Mouse (Mus musculus) lung, adult 2 months (tissue): ENCODE data around the gene Fads6. TPM values are rescaled to one million over a fixed set of nuclear protein-coding genes. Genes with fewer than 3 reads are reported as not detected.

ENCODE experiments used
- DNase-seq: peaks from one replicate; pipeline ENCODE4 v3.0.0; 2022
- H3K4me1 ChIP-seq: fragments of 200-500 bp; 2 replicates; pipeline ENCODE4 v1.6.1; 2011; ENCODE audit warnings: low read length; ENCODE audit not compliant: control insufficient read depth, insufficient read depth
- H3K4me3 ChIP-seq: fragments of 200-500 bp; replicated peaks from 2 replicates; pipeline ENCODE3; 2011; ENCODE audit warnings: low read depth, mild to moderate bottlenecking, control low read depth, low read length; ENCODE audit errors: extremely low read depth
- CTCF ChIP-seq: fragments of 200-500 bp; IDR thresholded peaks from 2 replicates; pipeline ENCODE4 v1.5.1; 2011; ENCODE audit warnings: mild to moderate bottlenecking, low read length, control low read depth; ENCODE audit not compliant: insufficient read depth
- POLR2A ChIP-seq: fragments of 200-500 bp; IDR thresholded peaks from 2 replicates; pipeline ENCODE4 v1.6.1; 2011; ENCODE audit warnings: low read depth, mild to moderate bottlenecking, control low read depth, low read length, borderline replicate concordance; ENCODE audit errors: extremely low read depth
- WGBS: fragments of 180-500 bp; shearing (Covaris S2); methylation state at CpG from one replicate; pipeline ENCODE4 v1.1.7; 2018; 5-methylcytosine and 5-hydroxymethylcytosine counted together
- polyA plus RNA-seq: library from polyadenylated mRNA; depleted of rRNA; stranded (reverse); fragments of >200 nt; gene quantifications from 2 replicates; pipeline ENCODE4 v1.2.3, GENCODE M21; 2012; rRNA removed

Gene Fads6
- polyA plus RNA-seq, 1 experiment, result 3.8 TPM

DNA sequence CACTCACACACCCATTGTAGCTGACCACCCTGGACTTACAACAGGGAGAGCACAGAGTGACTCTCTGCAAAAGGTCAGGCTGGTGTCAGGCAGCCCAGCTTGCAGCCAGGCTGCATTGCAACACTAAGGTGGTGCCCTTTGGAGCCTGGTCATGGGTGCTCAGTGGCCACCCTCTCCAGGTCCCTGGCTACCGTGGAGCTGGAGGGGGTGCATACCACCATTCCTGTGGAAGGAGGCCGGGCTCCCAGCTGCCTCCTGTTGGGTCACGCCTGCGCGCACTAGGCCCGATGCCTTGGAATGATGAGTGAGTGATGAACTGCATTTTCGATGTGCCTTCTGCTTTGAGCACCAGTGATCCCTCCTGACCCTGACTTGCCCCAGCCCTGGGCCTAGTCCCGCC is 52.6 kb downstream of the Fads6 start:
- H3K4me3 ChIP-seq, result no peak overlapping the region
- WGBS, result 70% methylated on average over 8 of the region's 8 CpGs
- no peak for DNase-seq
- TF ChIP-seq POLR2A (no peak), CTCF (no peak)
- H3K4me1 ChIP-seq, result no peaks in the 10 kb centered on the region

DNA sequence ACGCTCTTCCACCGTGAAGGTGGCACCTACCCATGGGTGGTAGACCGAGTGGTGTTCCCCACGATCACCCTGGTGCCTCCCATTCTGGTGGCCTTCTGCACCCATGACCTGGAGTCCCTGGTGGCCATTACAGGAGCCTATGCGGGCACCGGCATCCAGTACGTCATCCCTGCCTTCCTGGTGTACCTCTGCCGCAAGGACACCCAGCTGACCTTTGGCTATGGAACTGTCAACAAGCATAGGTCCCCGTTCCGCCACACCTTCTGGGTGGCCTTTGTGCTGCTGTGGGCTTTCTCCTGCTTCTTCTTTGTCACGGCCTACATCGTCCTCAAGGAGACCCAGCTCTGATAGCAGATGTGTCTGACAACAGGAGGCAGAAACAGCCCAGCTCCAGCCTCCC is 53.7 kb downstream of the Fads6 start:
- 87% methylated on average over 12 of the region's 12 CpGs for WGBS
- Histone ChIP-seq H3K4me3 (no peak overlapping the region), H3K4me1 (no peaks in the 10 kb centered on the region)
- DNase-seq, result no peak
- TF ChIP-seq POLR2A (no peak), CTCF (no peak)

DNA sequence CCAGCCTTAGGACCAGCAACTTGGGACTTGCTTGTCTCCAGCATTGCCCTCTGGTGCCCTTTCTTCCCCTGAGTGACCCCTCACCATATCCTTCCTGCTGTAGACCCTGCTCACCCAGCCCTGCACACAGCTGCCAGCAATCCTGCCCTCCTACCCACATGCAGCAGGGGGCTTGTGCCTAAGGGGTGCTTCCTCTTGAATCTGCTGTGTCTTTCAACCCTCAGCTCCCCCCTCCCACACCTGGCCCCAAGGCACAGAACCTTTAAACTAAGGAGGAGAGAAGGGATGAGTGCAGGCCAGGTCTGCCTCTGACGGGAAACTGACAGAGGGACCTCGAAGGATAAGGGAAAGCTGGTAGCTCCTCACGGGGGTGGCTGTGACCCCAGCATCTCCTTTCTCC is 54.7 kb downstream of the Fads6 start:
- no peaks in the 10 kb centered on the region for H3K4me1 ChIP-seq
- 85% methylated on average over 3 of the region's 3 CpGs for WGBS
- no peak overlapping the region for H3K4me3 ChIP-seq
- TF ChIP-seq POLR2A (no peak), CTCF (no peak)
- no peak for DNase-seq

DNA sequence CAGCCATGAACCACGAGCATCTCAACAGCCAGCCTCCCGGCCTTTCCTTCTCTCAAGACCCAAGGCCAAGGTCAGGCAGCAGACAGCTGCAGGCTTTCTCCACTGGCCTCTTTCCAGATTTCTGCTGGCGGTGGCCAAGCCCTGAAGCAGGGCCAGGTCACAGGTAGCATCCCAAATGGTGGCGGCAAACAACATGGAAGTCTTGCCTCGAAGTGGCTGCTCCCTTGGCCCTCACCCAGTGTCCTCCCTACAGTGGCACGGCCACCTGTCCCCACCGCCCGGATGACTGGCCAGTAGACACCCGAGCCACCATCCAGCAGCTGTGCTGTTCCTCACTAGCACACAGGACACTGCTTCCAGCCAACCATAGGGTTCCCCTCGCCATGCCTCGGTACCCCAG is 56.1 kb downstream of the Fads6 start:
- H3K4me1 ChIP-seq, result peaks cover 4% of the 10 kb centered on the region; the same call in 1 of the 2 replicates
- no peak for DNase-seq
- H3K4me3 ChIP-seq, result no peak overlapping the region
- 81% methylated on average over 11 of the region's 11 CpGs for WGBS
- TF ChIP-seq CTCF (no peak), POLR2A (no peak)

DNA sequence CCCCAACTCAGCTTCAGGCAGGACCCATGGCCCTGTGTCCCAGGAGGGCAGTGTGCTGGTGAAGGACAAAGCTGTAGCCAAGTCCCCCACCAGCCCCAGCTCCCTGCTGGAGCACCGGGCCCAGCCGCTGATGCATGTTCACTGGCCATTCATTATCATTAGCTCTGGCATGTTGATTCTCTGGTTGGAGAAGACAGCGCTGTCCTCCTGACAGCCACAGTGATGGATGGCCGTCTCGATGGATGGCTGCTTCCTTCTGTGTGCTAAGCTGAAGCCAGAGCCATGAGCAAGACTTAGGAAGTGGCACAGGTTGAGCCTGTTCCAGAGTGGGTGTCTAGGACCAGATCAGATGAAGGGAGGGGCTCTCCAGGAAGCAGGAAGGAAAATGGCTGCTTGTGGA is 60.9 kb downstream of the Fads6 start:
- Histone ChIP-seq H3K4me1 (peaks cover 4% of the 10 kb centered on the region; the same call in 1 of the 2 replicates), H3K4me3 (no peak overlapping the region)
- DNase-seq, result no peak
- 30% methylated on average over 5 of the region's 5 CpGs for WGBS
- TF ChIP-seq POLR2A, result no peak
- no peak for TF ChIP-seq CTCF

DNA sequence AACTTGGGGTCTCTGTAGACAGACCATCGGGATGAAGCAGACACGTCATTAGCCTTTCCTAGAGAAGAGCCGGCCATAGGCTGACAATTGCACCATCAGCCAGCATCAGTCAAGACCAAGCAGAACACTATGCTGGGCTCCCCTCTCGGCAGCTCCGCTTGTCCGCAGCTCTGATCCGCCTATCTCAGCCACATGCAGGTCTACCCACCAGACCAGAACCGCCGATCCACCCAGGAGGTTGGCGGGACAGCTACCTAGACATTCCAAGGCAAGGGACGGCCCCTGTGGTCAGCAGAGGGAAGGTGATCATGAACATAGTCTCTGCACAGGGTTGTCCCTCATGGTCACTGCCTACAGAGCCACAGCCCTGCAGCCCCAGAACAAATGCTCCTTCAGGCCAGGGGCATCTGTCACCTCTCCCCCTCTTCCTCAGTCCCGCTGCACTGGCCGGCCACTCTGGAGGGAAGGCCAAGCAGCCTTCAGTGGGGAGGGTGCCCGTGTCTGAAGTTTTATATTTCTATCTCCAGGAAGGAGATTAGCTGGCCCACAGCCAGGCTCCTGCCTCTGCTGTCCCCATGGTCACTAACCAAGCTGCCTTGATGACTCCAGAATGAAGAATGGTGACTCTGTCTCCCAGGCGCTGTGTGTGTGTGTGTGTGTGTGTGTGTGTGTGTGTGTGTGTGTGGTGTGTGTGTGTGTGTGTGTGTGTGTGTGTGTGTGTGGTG is 63.0 kb downstream of the Fads6 start:
- 80% methylated on average over 15 of the region's 15 CpGs for WGBS
- TF ChIP-seq CTCF (no peak), POLR2A (no peak)
- DNase-seq, result no peak
- Histone ChIP-seq H3K4me1 (peaks cover 4% of the 10 kb centered on the region; the same call in 1 of the 2 replicates), H3K4me3 (no peak overlapping the region)

DNA sequence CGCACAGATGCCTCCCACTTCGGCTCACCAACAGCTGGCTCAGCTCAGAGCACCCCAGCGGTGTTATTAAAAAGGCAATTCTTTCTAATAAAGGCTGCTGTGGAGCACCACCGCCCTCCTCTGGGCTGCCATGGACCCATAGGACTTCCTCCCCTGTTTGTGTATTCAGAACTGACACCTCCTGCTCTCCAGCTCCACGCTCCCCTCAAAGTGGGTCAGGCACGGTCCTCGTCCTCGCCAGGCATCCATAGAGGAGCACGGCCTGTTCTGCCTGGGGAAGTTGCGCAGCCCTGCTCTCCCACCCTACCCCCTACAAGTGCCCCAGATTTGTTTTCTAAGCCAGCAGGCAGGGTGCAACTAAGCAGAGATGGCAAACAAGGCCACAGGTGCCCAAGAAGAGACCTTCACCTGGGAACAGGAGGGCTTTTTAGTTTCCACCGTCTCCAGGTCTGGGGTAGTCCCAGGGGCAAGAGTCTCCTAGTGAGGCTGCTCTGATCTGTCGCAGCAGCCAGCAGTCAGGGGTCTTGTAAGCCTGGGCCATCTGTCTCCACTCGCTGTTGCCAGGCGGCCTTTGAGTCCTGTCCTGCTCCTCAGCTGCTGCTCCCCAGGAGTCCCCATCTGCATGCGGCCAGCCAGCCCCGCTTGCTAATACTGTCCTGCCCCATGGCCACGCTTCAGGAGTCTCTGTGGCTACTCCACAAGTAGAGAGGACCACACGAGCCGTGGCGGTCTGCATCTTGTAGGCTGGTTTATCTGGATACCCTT is 63.8 kb downstream of the Fads6 start:
- WGBS, result 76% methylated on average over 20 of the region's 20 CpGs
- TF ChIP-seq CTCF (0 out of 2 replicates have a peak, but pooled peaks have one; percentile 20), POLR2A (no peak)
- no peak for DNase-seq
- H3K4me1 ChIP-seq, result peaks cover 4% of the 10 kb centered on the region; the same call in 1 of the 2 replicates
- H3K4me3 ChIP-seq, result no peak overlapping the region

DNA sequence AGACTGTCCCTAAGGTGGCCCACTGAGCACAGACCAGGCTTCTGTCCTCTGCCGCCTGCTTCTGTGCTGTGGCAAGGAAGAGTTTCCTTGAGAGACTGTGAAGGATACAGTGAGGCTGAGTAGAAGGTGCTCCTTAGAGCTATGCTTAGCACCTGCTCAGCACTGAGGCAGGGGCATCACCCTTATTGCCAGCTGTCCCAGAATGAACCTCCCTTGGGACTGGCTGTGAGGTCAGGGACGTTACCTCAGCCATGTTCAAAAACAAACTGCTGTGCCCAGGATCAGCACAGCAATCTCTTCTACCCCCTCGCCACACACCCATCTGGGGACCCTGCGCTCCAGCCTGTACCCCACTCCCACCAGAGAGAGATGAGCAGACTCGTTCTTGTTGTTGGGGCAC is 64.6 kb downstream of the Fads6 start:
- peaks cover 6% of the 10 kb centered on the region for H3K4me1 ChIP-seq
- no peak for DNase-seq
- no peak overlapping the region for H3K4me3 ChIP-seq
- 85% methylated on average over 5 of the region's 5 CpGs for WGBS
- TF ChIP-seq POLR2A (no peak), CTCF (no peak)

DNA sequence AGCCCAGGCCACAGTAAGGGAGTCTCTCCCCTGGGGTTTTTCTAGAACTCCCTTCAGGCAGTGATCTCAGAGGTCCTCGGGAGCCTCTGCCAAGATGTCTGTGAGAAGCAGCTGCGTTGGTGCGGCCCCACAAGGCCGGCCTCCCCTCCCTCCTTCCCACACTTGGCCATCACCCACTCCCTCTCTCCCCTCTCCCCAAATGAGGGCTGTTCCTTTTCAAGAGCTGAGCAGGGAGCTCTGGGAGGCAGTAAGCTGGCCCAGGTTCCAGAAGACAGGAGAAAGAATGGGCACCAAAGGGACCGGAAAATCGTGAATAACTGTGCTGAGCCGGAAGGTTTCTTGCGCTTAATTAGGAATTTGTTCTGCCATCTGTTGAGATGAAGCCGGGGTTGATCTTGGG is 65.5 kb downstream of the Fads6 start:
- TF ChIP-seq CTCF, result no peak
- TF ChIP-seq POLR2A, result no peak
- DNase-seq, result no peak
- H3K4me3 ChIP-seq, result no peak overlapping the region
- peaks cover 6% of the 10 kb centered on the region for H3K4me1 ChIP-seq
- WGBS, result 73% methylated on average over 9 of the region's 9 CpGs

DNA sequence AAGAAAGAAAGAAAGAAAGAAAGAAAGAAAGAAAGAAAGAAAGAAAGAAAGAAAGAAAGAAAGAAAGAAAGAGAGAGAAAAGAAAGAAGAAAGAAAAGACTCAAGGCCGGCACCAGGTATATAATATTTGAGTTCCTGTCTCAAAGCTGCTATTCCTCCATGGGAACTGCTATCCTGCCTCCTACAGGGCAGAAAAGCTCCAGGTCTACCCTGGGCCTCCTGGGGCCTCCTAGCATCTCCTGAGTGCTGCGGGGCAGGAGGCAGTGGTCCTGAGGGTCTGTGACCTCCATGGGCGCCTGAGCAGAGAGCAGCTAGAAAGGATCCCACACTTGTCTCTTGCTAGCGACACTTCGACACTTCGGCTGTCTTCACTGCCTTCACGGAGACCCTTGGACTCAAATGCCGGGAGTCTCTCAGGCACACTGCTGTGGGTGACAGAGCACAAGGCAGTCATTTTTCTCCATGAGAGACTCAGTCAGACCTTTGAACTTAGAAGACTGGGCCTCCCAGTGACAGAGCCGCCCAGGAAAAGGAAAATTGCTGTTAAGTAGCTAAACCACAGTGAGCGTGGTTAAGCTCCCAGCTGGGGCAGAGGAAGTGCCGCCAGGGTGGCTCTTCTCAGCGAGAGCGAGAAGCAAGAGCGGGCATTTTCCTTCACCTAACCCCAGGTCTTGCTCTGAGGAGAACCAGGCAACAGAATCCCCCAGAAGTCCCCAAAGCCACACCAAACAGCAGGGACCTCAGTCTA is 66.1 kb downstream of the Fads6 start:
- 68% methylated on average over 14 of the region's 14 CpGs for WGBS
- H3K4me1 ChIP-seq, result peaks cover 4% of the 10 kb centered on the region
- DNase-seq, result no peak
- H3K4me3 ChIP-seq, result no peak overlapping the region
- TF ChIP-seq POLR2A (no peak), CTCF (no peak)

Other genes starting within 250 kb of the Fads6 start
- 18.6 and 25.0 TPM in 2 replicates for gene Cd300ld3, start 249.3 kb downstream of the Fads6 start, polyA plus RNA-seq
- gene Cd300e, start 235.5 kb downstream of the Fads6 start, polyA plus RNA-seq, result 2.1 and 2.6 TPM in 2 replicates
- gene Rab37, start 206.2 kb downstream of the Fads6 start, polyA plus RNA-seq, result 0.58 and 1.1 TPM in 2 replicates
- gene Cd300lf, start 163.7 kb downstream of the Fads6 start, polyA plus RNA-seq, result 12.2 and 20.6 TPM in 2 replicates
- 46.8 and 60.1 TPM in 2 replicates for gene Slc9a3r1, start 134.3 kb downstream of the Fads6 start, polyA plus RNA-seq
- gene Tmem104, start 110.2 kb downstream of the Fads6 start, polyA plus RNA-seq, result 19.1 and 21.6 TPM in 2 replicates
- gene Nat9, start 109.8 kb downstream of the Fads6 start, polyA plus RNA-seq, result 18.8 and 26.4 TPM in 2 replicates
- gene Grin2c, start 30.4 kb downstream of the Fads6 start, polyA plus RNA-seq, result 4.8 and 6.5 TPM in 2 replicates
- gene Fdxr, start 20.6 kb downstream of the Fads6 start, polyA plus RNA-seq, result 11.1 and 13.0 TPM in 2 replicates
- 8.3 TPM in 1 of 2 replicates, not detected in the other for gene Otop2, start 9.5 kb upstream of the Fads6 start, polyA plus RNA-seq
- 0.11 and 0.17 TPM in 2 replicates for gene Ush1g, start 24.4 kb upstream of the Fads6 start, polyA plus RNA-seq
- gene Otop3, start 37.1 kb upstream of the Fads6 start, polyA plus RNA-seq, result 0.05 and 7.8 TPM in 2 replicates
- gene Hid1, start 70.1 kb upstream of the Fads6 start, polyA plus RNA-seq, result 43.3 and 45.0 TPM in 2 replicates
- gene Cdr2l, start 84.3 kb upstream of the Fads6 start, polyA plus RNA-seq, result 29.1 and 33.8 TPM in 2 replicates
- 52.3 and 80.8 TPM in 2 replicates for gene Mrpl58, start 106.1 kb upstream of the Fads6 start, polyA plus RNA-seq
- 52.4 and 108 TPM in 2 replicates for gene Atp5h, start 122.3 kb upstream of the Fads6 start, polyA plus RNA-seq
- 33.3 and 36.6 TPM in 2 replicates for gene Kctd2, start 122.5 kb upstream of the Fads6 start, polyA plus RNA-seq
- 0.07 and 0.13 TPM in 2 replicates for gene Trim80, start 142.9 kb upstream of the Fads6 start, polyA plus RNA-seq
- gene Slc16a5, start 164.8 kb upstream of the Fads6 start, polyA plus RNA-seq, result 0.80 and 0.95 TPM in 2 replicates
- 11.6 and 12.0 TPM in 2 replicates for gene Armc7, start 178.0 kb upstream of the Fads6 start, polyA plus RNA-seq
- gene Nt5c, start 194.2 kb upstream of the Fads6 start, polyA plus RNA-seq, result 47.1 and 54.9 TPM in 2 replicates
- 114 and 147 TPM in 2 replicates for gene Jpt1, start 216.7 kb upstream of the Fads6 start, polyA plus RNA-seq
- 43.5 and 67.9 TPM in 2 replicates for gene Sumo2, start 238.6 kb upstream of the Fads6 start, polyA plus RNA-seq